Mouse (Mus musculus) heart, adult 2 months (tissue): ENCODE results near the gene Ctnna3.

Source experiments
- CTCF ChIP-seq: fragments of 200-600 bp; IDR thresholded peaks from 2 replicates; pipeline ENCODE4 v1.8.1; 2022; ENCODE audit warnings: antibody characterized with exemption, mild to moderate bottlenecking, moderate library complexity
- EP300 ChIP-seq: fragments of 200-500 bp; IDR thresholded peaks from 2 replicates; pipeline ENCODE4 v1.6.1; 2011; ENCODE audit warnings: low read depth, low read length, control low read depth; ENCODE audit not compliant: insufficient read depth

- TF ChIP-seq CTCF, result no peak
- no peak for TF ChIP-seq EP300
Observed at GRCm38 (mm10) chr10:63386991-63387390, 42.9 kb upstream of the Ctnna3 start.
